Mouse (Mus musculus): ENCODE measurements around the gene Ei24. TPM values are rescaled to one million over a fixed set of nuclear protein-coding genes. Genes with fewer than 3 reads are reported as not detected.

Gene Ei24
- 51.5 and 60.7 TPM in 2 replicates for polyA plus RNA-seq (2014; fragmentation: Nextera tagmentation; extraction: Ambion mirVana)

GRCm38 (mm10) chr9:36796781-36797555 is at the start of gene Ei24:
TSS of gene Ei24 (minus strand) at chr9:36797393.
- peak; percentile 88 for DNase-seq (ENCODE audit: low spot score)
- ATAC-seq (ENCODE audit: low read depth) = peak; percentile 98
- Histone ChIP-seq H3K27ac (replicated peaks; ENCODE audit: low read depth, low read length) (peak within 1 kb of the TSS; percentile 77), H3K36me3 (ENCODE audit: control insufficient read depth, insufficient read depth, low read length) (peaks cover 7% of the 10 kb centered on the region; the same call in 1 of the 2 replicates), H3K4me2 (ENCODE audit: low read depth, low read length) (peak within 1 kb of the TSS; percentile 84), H3K27me3 (replicated peaks; ENCODE audit: control insufficient read depth, insufficient read depth, low read length) (no peaks in the 10 kb centered on the region), H3K9me3 (ENCODE audit: control insufficient read depth, low read length) (no peaks in the 10 kb centered on the region), H3K4me1 (ENCODE audit: control insufficient read depth, insufficient read depth, low read length) (peaks cover 3% of the 10 kb centered on the region; the same call in 1 of the 2 replicates), H3K4me3 (ENCODE audit: low read depth, low read length) (peak within 1 kb of the TSS; percentile 85), H3K9ac (ENCODE audit: low read depth, low read length) (peak within 1 kb of the TSS; percentile 98)
- WGBS = under 1% methylated on average over 35 of the region's 66 CpGs

DNA sequence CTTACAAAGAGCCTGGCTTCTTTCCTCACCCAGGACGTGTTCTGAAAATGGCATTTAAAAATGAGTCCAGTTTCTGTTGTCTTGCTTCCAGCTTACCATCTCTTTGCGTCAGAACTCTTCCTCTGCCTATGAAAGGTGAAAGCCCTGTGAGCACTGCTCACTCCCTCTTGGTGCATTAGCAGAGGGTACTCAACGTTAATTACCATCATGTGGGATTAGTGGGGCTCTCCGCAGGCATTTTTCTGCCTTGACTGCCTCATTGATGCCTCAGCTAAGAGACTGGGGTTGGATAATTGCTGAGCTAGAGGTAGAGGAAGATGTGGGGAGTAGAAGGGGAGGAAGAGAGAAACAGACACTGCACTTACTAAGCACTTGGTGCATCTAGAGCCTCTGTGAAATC is 49.2 kb upstream of the Ei24 start:
- no peak for DNase-seq (ENCODE audit: low spot score)
- Histone ChIP-seq H3K9me3 (ENCODE audit: control insufficient read depth, low read length) (no peaks in the 10 kb centered on the region), H3K4me3 (ENCODE audit: low read depth, low read length) (no peak overlapping the region), H3K36me3 (ENCODE audit: control insufficient read depth, insufficient read depth, low read length) (0 out of 2 replicates have a peak, but pooled peaks cover 4% of the 10 kb centered on the region), H3K27ac (replicated peaks; ENCODE audit: low read depth, low read length) (no peak overlapping the region), H3K9ac (ENCODE audit: low read depth, low read length) (no peak overlapping the region), H3K4me1 (ENCODE audit: control insufficient read depth, insufficient read depth, low read length) (no peaks in the 10 kb centered on the region), H3K4me2 (ENCODE audit: low read depth, low read length) (no peak overlapping the region), H3K27me3 (replicated peaks; ENCODE audit: control insufficient read depth, insufficient read depth, low read length) (no peaks in the 10 kb centered on the region)
- ATAC-seq (ENCODE audit: low read depth) = no peak
- WGBS = 35% methylated on average over 4 of the region's 4 CpGs

- no peaks in the 10 kb centered on the region for H3K4me1 ChIP-seq (ENCODE audit: control insufficient read depth, insufficient read depth, low read length)
- H3K9ac ChIP-seq (ENCODE audit: low read depth, low read length) = peak overlapping the region; percentile 66; the same call in 1 of the 2 replicates
- DNase-seq (ENCODE audit: low spot score) = no peak
- no peaks in the 10 kb centered on the region for H3K9me3 ChIP-seq (ENCODE audit: control insufficient read depth, low read length)
- H3K36me3 ChIP-seq (ENCODE audit: control insufficient read depth, insufficient read depth, low read length) = no peaks in the 10 kb centered on the region
- no peak for ATAC-seq (ENCODE audit: low read depth)
- peak overlapping the region; percentile 52 for H3K4me3 ChIP-seq (ENCODE audit: low read depth, low read length)
- WGBS = 39% methylated on average over 3 of the region's 3 CpGs
- 0 out of 2 replicates have a peak, but pooled peaks cover 7% of the 10 kb centered on the region for H3K27me3 ChIP-seq (replicated peaks; ENCODE audit: control insufficient read depth, insufficient read depth, low read length)
- H3K27ac ChIP-seq (replicated peaks; ENCODE audit: low read depth, low read length) = no peak overlapping the region
- peak overlapping the region; percentile 72 for H3K4me2 ChIP-seq (ENCODE audit: low read depth, low read length)
Observed at GRCm38 (mm10) chr9:36833914-36834313, 36.7 kb upstream of the Ei24 start.

DNA sequence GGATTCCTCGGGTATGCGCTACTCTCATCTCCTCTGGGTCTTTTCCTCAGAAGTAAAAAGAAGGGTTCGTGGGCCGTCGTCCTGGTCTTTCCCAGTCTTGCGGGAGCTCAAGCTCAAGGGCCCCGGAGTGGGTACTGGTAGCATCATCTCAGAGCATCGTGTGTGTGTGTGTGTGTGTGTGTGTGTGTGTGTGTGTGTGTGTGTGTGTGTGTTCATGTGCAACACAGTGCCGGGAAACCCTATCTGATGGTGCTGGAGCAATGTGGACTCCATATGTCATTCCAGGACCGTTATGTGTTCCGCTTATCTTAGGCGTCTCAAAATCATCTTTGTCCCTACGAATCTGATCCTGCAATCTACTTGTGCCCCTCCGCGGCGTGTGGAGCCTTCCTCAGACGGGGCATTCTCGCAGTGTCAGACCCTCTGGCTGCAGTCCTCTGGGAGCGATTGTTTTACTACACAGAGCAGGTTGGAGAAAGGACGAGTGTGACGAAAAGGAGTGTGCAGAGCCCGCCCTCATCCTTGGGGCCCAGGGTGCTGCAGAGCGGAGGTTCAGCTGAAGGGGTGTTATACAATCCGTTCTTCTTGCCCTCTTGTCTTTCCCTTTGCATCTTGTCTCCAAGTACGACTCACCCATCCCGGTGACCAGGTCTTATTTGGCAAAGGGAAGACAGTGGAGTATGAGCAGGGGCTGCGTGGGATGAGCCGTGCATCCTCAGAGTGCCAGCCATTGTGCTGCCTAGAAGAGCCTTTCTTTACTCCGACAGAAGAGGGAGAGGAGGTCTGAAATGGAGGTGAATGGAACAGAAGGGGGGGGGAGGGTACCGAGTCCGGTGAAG is 36.1 kb upstream of the Ei24 start:
- H3K4me3 ChIP-seq (ENCODE audit: low read depth, low read length) = peak overlapping the region; percentile 52
- no peaks in the 10 kb centered on the region for H3K9me3 ChIP-seq (ENCODE audit: control insufficient read depth, low read length)
- no peaks in the 10 kb centered on the region for H3K4me1 ChIP-seq (ENCODE audit: control insufficient read depth, insufficient read depth, low read length)
- H3K27me3 ChIP-seq (replicated peaks; ENCODE audit: control insufficient read depth, insufficient read depth, low read length) = peaks cover 7% of the 10 kb centered on the region; the same call in 1 of the 2 replicates
- peak overlapping the region; percentile 72 for H3K4me2 ChIP-seq (ENCODE audit: low read depth, low read length)
- ATAC-seq (ENCODE audit: low read depth) (peak; percentile 67), DNase-seq (ENCODE audit: low spot score) (peak; percentile 36)
- peak overlapping the region; percentile 68 for H3K27ac ChIP-seq (replicated peaks; ENCODE audit: low read depth, low read length)
- WGBS = 2% methylated on average over 30 of the region's 31 CpGs
- H3K36me3 ChIP-seq (ENCODE audit: control insufficient read depth, insufficient read depth, low read length) = no peaks in the 10 kb centered on the region
- H3K9ac ChIP-seq (ENCODE audit: low read depth, low read length) = peak overlapping the region; percentile 66

GRCm38 (mm10) chr9:36832529-36832928 is 35.3 kb upstream of the Ei24 start:
- Histone ChIP-seq H3K36me3 (ENCODE audit: control insufficient read depth, insufficient read depth, low read length) (no peaks in the 10 kb centered on the region), H3K27ac (replicated peaks; ENCODE audit: low read depth, low read length) (peak overlapping the region; percentile 68; the same call in 1 of the 2 replicates), H3K27me3 (replicated peaks; ENCODE audit: control insufficient read depth, insufficient read depth, low read length) (peaks cover 7% of the 10 kb centered on the region; the same call in 1 of the 2 replicates), H3K9me3 (ENCODE audit: control insufficient read depth, low read length) (no peaks in the 10 kb centered on the region), H3K9ac (ENCODE audit: low read depth, low read length) (peak overlapping the region; percentile 66), H3K4me1 (ENCODE audit: control insufficient read depth, insufficient read depth, low read length) (no peaks in the 10 kb centered on the region), H3K4me2 (ENCODE audit: low read depth, low read length) (peak overlapping the region; percentile 72), H3K4me3 (ENCODE audit: low read depth, low read length) (peak overlapping the region; percentile 52)
- WGBS = 0% methylated on average over 24 of the region's 32 CpGs
- peak; percentile 84 for DNase-seq (ENCODE audit: low spot score)
- peak; percentile 96 for ATAC-seq (ENCODE audit: low read depth)

- ATAC-seq (ENCODE audit: low read depth) (no peak), DNase-seq (ENCODE audit: low spot score) (no peak)
- H3K9me3 ChIP-seq (ENCODE audit: control insufficient read depth, low read length) = no peaks in the 10 kb centered on the region
- H3K4me1 ChIP-seq (ENCODE audit: control insufficient read depth, insufficient read depth, low read length) = peaks cover 6% of the 10 kb centered on the region; the same call in 1 of the 2 replicates
- H3K27ac ChIP-seq (replicated peaks; ENCODE audit: low read depth, low read length) = no peak overlapping the region
- no peak overlapping the region for H3K4me3 ChIP-seq (ENCODE audit: low read depth, low read length)
- no peak overlapping the region for H3K9ac ChIP-seq (ENCODE audit: low read depth, low read length)
- peaks cover 7% of the 10 kb centered on the region; the same call in 1 of the 2 replicates for H3K27me3 ChIP-seq (replicated peaks; ENCODE audit: control insufficient read depth, insufficient read depth, low read length)
- H3K4me2 ChIP-seq (ENCODE audit: low read depth, low read length) = no peak overlapping the region
- no peaks in the 10 kb centered on the region for H3K36me3 ChIP-seq (ENCODE audit: control insufficient read depth, insufficient read depth, low read length)
- 65% methylated on average over 6 of the region's 6 CpGs for WGBS
Observed at GRCm38 (mm10) chr9:36831401-36831800, 34.2 kb upstream of the Ei24 start.

DNA sequence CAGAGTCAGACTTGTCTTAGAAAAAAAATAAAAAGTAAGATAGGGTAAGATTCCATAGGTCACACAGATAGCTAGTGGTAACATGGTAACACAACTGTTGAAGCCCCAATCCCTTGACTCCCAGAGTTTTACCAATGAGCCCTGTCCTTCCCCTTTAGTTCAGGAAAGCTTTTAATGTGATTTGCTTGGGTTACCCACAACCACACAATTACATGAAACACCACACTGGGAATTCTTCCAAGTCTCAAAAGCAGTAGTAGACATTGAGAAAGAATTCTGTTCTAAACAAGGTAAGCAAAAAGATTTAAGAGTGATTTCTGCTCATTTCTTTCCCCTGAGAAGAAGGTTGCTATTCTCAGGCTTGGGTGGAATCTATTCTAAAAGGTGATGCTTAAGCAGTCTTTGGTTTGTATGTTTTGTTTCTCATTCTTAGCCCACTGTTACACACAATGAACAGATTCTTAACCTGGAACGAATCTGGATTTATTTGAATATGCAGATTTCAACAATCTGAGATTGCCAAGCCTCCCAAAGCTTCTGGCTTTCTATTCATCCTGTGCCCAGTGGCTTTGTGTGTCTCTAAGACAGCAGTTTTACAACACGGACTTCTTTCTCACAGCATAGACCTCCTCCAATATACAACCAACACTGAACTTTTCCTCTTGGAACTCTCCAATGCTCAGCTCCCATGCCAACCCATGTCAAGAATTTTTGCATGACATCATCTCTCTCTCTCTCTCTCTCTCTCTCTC is 29.6 kb upstream of the Ei24 start:
- H3K27me3 ChIP-seq (replicated peaks; ENCODE audit: control insufficient read depth, insufficient read depth, low read length) = no peaks in the 10 kb centered on the region; the same call in 1 of the 2 replicates
- DNase-seq (ENCODE audit: low spot score) (peak; percentile 51), ATAC-seq (ENCODE audit: low read depth) (no peak)
- no peak overlapping the region for H3K27ac ChIP-seq (replicated peaks; ENCODE audit: low read depth, low read length)
- H3K9me3 ChIP-seq (ENCODE audit: control insufficient read depth, low read length) = no peaks in the 10 kb centered on the region
- H3K9ac ChIP-seq (ENCODE audit: low read depth, low read length) = no peak overlapping the region
- H3K36me3 ChIP-seq (ENCODE audit: control insufficient read depth, insufficient read depth, low read length) = no peaks in the 10 kb centered on the region
- whole genome bisulfite sequencing = 43% methylated on average over 2 of the region's 2 CpGs
- no peak overlapping the region for H3K4me3 ChIP-seq (ENCODE audit: low read depth, low read length)
- no peak overlapping the region for H3K4me2 ChIP-seq (ENCODE audit: low read depth, low read length)
- H3K4me1 ChIP-seq (ENCODE audit: control insufficient read depth, insufficient read depth, low read length) = peaks cover 6% of the 10 kb centered on the region; the same call in 1 of the 2 replicates

DNA sequence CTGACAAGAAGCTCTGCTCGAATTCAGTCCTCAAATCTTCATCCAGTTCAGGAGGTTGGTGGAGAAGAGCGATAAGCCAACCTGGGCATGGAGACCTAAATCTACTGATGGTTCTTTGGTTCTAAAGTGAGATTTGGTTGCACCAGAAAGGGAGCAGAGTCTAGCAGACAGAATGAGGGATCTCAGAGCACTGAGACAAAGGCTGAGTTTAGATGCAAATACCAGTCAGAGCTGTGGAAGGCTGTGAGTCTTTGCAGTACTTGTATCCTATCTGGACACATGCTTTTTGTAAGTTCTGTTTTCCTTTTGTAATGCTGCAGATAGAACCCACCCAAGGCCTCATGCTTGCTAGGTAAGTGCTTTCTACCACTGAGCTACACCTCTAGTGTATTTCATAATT is 24.8 kb upstream of the Ei24 start:
- WGBS = 36% methylated on average over 2 of the region's 2 CpGs
- ATAC-seq (ENCODE audit: low read depth) (no peak), DNase-seq (ENCODE audit: low spot score) (no peak)
- Histone ChIP-seq H3K4me2 (ENCODE audit: low read depth, low read length) (peak overlapping the region; percentile 49), H3K4me1 (ENCODE audit: control insufficient read depth, insufficient read depth, low read length) (peaks cover 10% of the 10 kb centered on the region), H3K4me3 (ENCODE audit: low read depth, low read length) (0 out of 2 replicates have a peak overlapping the region, but pooled peaks have one; percentile 20), H3K27ac (replicated peaks; ENCODE audit: low read depth, low read length) (peak overlapping the region; percentile 68), H3K27me3 (replicated peaks; ENCODE audit: control insufficient read depth, insufficient read depth, low read length) (no peaks in the 10 kb centered on the region), H3K36me3 (ENCODE audit: control insufficient read depth, insufficient read depth, low read length) (no peaks in the 10 kb centered on the region), H3K9ac (ENCODE audit: low read depth, low read length) (no peak overlapping the region), H3K9me3 (ENCODE audit: control insufficient read depth, low read length) (no peaks in the 10 kb centered on the region)

Measured in embryonic facial prominence, embryonic 14.5 days (tissue).